Mouse (Mus musculus): Measurements from ENCODE around the gene Ccnjl. TPM values are rescaled to one million over a fixed set of nuclear protein-coding genes. Genes with fewer than 3 reads are reported as not detected.

Ccnjl gene
- 3.1 and 3.6 TPM in 2 replicates for polyA plus RNA-seq (2015; fragmentation: Nextera tagmentation; extraction: Ambion mirVana)

DNA sequence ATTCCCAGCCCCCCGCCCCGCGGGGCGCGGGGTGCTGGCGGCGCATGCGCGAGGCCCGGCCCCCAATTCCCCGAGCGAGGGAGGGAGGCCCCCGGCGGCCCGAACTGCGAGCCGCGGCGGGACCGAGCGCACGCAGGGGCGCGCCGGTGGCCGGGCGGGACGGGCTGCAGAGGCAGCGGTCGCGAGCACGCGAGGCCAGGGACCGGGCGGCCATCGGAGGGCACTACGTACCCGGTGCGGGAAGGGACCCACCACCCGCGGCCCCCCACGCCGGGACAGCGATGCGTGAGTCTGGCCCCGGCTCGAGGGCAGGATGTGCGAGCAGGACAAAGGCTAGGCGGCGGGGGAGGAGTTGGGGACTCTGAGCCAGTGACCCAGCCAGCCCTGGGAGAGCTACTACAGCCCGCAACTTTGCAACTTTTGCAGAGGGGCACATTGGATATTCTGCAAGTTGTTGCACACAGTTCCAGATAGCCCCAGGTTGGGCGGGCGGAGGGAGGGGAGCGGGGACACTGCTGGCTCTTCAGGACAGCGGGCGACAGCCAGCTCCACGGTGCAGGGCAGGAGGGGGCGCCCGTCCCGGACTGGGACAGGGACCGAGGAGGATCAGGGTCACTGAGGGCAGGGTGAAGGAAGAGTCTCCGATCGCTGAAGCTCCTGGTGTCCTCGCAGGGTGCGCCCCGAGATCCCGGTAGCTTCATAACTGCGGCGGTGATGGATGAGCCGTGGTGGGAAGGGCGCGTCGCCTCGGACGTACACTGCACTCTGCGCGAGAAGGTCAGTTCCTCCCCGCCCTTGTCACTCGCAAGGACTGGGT, at the start of gene Ccnjl:
Gene Ccnjl (plus strand): TSS at position 102 of the 817 bp plus-strand sequence.

DNA sequence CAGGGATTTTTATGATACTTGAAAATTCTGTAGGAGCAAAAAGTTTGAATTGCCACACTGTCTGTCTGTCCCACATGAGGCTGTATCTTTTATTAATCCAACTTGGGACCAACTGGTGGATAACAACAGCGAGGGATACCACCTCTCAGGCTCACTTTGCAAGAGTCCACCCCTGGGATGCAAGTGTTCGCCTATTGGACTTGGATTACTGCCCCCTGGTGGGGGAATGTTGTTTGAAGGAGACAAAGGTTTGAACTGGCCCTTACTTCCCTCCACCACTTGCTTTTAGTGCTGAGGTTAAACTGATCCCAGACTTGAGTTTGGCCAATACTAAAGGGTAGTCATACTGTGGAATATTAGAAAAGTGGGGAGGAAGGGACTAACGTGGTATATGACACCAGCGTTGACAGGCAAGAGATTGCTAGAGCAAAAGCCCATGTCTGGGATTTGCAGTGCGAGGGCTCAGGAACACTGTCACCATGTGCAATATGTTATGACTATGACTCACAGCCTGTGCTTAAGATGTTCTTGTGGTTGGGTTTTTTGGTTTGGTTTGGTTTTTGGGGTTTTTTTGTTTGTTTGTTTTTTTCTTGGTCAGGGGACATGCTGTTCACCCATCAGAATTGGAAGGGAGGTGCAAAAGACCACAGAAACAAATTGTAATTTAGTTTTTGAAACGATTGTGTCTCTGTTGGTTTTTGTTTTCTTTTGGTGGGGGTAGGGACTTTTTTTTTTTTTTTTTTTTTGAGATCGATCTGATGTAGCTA, 57.9 kb downstream of the Ccnjl start, which contains the start of gene 4933415A04Rik:
Gene 4933415A04Rik (plus strand): TSS at position 717 of the 767 bp plus-strand sequence.

DNA sequence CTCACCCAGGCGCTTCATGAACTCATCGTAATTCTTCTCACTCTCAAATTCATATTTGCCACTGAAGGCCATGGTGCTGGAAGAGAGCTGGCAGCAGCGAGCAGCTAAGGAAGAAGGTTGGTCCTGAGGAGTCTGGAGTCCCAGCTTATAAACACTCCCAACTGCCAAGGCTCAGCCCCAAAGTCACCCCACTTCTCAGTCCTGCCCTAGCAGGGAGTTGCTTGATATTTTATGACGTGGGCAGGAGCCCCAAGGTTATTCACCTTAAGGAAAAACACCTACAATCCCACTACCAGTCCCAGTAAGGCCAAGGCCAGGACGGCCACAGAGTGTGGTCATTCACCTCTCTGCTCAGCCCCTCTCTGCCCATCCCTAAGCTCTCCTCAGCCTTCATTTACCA, 72.9 kb downstream of the Ccnjl start, which contains the start of gene Fabp6:
Gene Fabp6 (minus strand): TSS at position 101 of the 400 bp plus-strand sequence.

Other genes with a start within 250 kb of the Ccnjl start
- gene Pttg1, start 102.5 kb upstream of the Ccnjl start, polyA plus RNA-seq (2015; fragmentation: Nextera tagmentation; extraction: Ambion mirVana), result 78.7 and 85.3 TPM in 2 replicates
- gene Slu7, start 95.0 kb upstream of the Ccnjl start, polyA plus RNA-seq (2015; fragmentation: Nextera tagmentation; extraction: Ambion mirVana), result 32.1 and 33.7 TPM in 2 replicates
- gene C1qtnf2, start 54.5 kb upstream of the Ccnjl start, polyA plus RNA-seq (2015; fragmentation: Nextera tagmentation; extraction: Ambion mirVana), result 2.1 and 3.0 TPM in 2 replicates
- gene 4933415A04Rik, start 58.3 kb downstream of the Ccnjl start, polyA plus RNA-seq (2015; fragmentation: Nextera tagmentation; extraction: Ambion mirVana), result 1.4 and 1.9 TPM in 2 replicates
- not detected in 2 replicates for gene Fabp6, start 72.8 kb downstream of the Ccnjl start, polyA plus RNA-seq (2015; fragmentation: Nextera tagmentation; extraction: Ambion mirVana)
- 17.3 and 19.1 TPM in 2 replicates for gene Pwwp2a, start 153.2 kb downstream of the Ccnjl start, polyA plus RNA-seq (2015; fragmentation: Nextera tagmentation; extraction: Ambion mirVana)
- gene Ttc1, start 219.2 kb downstream of the Ccnjl start, polyA plus RNA-seq (2015; fragmentation: Nextera tagmentation; extraction: Ambion mirVana), result 51.0 and 52.9 TPM in 2 replicates